Mouse (Mus musculus) adrenal gland, adult 8-10 months (tissue): ENCODE results near the gene Btg1. TPM values are rescaled to one million over a fixed set of nuclear protein-coding genes. Genes with fewer than 3 reads are reported as not detected.

Experiments
- DNase-seq: peaks from one replicate; pipeline ENCODE4 v3.0.0; 2022
- total RNA-seq, 4 experiments: library from RNA; stranded (reverse); gene quantifications; 2 replicates each; pipeline ENCODE4 v1.2.4; 2022

The Btg1 gene
- 100 to 1,000 TPM; 103 to 173 (median 127) TPM for total RNA-seq

- DNase-seq = peak; percentile 100
These were observed at the start of gene Btg1 for GRCm38 (mm10) chr10:96616709-96617116. Gene Btg1, plus strand, starts transcription at chr10:96617006.

DNA sequence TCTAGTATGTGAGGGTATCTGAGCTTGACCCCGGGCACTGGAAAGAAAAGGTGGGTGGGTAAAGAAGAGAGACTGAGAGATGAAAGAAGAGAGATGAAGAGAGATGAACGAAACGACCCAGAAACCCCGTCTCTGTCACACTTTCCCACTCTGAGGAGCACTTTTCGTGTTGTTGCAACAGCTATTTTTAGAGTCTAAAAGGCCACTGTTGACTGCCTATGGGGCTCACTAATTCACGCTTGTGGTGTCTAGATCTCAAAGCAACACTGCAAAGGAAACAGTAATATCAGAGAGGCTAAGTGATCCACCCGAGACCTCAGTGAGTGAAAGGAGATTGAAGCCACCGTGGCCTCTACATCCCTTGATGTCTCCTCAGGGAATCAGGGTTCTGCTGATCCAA, 47.3 kb upstream of the Btg1 start:
- DNase-seq = no peak

DNA sequence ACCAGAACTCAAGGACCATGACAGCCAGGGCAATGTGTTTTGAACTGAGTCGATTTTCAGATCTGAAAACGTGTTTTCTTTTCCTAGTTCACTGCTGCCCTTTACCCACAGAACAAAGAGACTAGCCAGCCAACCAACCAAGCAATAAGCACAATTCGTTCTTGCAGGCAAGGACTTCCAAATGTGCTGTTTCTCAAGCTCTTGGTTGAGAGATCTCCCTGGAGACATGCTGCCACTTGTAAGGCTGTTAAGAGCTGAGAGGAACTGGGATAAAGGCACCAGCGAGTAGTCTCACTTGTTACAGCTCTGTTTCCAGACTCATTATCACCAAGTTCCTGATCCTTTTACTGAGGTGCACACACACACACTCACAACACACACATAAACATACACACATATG, 45.6 kb upstream of the Btg1 start:
- no peak for DNase-seq

DNA sequence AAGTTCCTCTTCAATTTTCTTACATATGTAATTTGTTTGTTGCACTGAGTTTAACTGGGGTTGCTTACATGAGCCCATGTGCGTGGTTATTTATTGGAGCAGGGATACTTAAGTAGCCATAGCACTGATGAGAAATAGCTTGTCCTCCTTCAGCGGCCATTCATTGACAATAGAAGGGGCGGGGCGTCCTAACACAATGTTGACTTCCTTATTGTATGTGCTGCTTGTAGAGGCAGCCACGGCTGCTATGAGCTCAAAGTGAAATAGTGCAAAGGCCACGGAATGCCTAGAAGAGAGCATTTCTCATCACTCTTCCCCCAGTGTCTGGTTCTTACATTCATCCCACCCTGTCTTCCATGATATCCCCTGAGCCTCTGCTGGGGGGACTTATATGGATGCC, 42.0 kb upstream of the Btg1 start:
- DNase-seq = no peak

DNA sequence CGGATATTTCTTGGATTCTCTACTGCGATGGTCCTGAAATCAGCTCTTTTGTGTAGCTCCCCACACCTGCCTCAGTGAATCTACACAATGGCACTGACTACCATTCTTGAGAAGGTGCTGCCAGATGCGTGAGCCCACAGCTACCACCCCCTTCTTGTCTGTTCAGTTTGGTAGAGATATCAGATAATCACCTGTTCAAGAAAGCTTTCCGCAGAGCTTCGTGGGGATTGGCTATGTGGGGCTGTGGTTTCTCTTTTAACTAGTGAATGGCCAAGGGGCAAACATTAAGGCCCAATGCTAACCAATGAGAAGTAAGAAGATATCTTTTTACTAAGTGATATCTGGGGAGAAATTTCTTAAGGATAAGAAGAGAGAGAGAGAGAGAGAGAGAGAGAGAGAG, 41.5 kb upstream of the Btg1 start:
- DNase-seq = no peak

- DNase-seq = no peak
These were observed 37.9 kb upstream of the Btg1 start for GRCm38 (mm10) chr10:96578924-96579323.

GRCm38 (mm10) chr10:96579436-96579835, 37.4 kb upstream of the Btg1 start:
- DNase-seq = no peak

- DNase-seq = no peak
These were observed 36.6 kb upstream of the Btg1 start for GRCm38 (mm10) chr10:96580246-96580645.

GRCm38 (mm10) chr10:96581232-96581631, 35.6 kb upstream of the Btg1 start:
- no peak for DNase-seq

DNA sequence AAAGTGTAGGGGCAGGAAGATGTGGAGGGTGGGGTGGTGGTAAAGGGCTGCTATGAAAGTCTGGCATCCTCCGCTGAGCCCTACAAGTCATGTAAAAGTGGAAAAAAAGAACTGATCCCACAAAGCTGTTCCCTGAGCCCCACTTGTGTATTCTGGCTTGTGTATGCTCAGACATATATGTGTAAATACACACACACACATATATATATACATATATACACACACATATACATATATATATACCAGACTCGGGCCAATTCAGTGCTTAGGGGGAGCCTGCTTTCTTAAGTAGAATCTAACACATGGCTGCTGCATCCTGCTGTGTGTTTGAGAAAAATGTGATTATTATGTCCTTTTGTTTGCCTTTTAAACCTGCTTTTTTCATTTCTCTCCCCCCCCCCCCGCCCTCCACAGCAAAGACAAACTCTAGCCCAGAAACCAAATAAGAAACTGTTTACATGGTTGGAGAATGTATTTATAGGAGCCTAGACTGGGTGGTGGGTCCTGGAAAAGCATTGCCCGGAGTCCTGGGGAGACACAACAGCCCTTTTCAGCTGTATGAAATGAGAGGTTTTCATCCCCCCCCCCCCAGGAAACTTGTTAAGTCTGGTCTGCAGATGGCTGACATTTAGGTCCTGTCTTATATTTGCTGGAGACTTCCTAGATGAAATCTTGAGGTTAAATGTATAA, 30.5 kb upstream of the Btg1 start:
- no peak for DNase-seq

DNA sequence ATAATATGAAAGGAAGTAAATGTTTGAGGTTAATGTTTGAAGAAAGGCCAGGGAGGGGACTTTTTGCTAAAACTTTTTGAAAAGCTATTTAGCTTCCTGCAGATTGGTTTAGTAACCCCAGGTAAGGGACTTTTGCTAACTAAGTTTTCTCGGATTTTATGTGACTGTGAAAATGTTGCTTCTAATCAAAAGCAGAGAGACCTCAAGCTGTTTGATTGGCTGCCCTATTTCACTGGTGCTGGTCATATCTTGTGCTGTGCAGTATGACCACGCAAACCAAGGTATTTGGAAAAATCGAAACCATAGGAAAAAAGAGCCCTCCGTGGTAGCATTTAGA, 30.0 kb upstream of the Btg1 start:
- no peak for DNase-seq

DNA sequence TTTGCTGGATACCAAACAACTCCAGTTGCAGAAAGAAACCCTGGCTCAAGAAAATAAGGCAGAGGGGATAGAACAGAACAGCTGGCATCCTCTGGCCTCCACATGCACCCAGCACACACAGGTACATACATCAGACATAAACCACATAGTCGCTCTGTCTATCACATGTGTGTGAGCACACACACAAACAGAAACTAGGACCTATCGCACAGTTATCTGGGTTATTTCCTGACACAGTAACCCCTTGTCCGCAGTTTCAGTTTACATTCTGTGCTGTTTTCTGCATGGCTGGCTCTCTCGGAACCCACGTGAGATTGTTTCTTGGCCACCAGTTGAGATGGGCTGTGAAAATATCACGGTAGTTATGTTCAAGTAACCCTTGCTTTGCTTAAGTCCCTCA, 28.6 kb upstream of the Btg1 start:
- no peak for DNase-seq

GRCm38 (mm10) chr10:96589781-96590180, 27.0 kb upstream of the Btg1 start:
- DNase-seq = no peak

DNA sequence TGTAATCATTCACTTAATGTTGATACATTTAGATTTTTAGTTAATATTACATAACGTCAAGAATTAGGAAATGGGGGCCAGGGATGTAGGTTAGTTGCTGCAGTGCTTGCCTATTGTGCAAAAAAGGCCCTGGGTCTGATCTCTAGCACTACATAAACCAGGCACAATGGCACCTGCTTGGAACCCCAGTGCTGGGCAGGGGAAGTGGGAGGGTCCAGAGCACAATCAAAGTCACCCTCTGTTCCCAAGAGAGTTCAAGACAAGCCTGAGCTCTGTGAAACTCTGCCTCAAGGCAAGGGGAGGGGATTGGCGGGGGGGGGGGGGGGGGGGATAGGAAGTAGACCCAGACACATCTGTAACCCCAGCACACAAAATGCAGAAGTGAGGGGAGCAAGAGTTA, 24.7 kb upstream of the Btg1 start:
- no peak for DNase-seq

DNA sequence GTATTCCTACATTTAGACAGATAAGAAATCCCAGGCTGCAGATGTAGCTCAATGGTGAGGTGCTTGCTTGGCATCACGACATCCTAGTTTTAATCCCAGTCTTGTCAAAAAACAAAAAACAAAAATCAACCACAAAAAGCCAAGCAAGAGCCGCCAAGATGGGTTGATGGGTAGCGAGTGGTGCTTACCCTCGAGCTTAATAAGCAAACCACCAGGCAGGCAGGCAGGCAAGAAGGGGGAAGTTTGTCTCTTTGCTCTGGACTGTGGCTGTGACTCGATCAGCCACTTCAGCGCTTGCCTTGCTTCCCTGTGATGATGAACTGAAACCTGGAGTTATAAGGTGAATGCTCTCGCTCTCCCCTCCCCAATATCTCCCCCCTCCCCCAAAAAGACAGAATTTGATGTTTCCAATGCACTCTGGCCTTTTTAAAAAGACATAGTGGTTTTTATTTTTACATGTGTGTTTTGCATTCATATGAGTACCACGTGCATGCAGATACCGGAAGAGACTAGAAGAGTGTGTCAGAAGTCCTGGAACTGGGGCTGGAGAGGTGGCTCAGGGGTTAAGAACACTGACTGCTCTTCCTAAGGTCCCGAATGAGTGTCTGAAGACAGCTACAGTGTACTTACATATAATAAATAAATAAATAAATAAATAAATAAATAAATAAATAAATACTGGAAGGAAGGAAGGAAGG, 21.2 kb upstream of the Btg1 start:
- no peak for DNase-seq

DNA sequence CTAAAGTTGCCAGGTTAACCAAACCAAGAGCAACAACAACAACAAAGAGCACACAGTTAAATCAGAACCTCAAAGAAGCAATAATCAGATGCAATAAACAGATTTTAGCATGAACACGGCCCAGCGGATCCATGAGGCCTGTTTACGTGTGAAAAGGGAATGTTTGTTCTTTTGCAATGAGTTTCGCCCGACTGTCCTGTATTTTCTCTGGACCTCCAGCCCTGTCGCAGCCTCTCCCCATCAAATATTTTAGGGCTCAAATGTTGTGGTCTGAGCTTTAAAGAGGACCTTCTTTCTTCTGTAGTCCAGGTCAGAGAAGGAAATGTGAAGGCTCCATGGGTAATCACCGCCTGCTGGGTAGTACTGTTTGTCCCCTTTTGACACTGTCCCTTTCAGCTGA, 20.4 kb upstream of the Btg1 start:
- DNase-seq = no peak

DNA sequence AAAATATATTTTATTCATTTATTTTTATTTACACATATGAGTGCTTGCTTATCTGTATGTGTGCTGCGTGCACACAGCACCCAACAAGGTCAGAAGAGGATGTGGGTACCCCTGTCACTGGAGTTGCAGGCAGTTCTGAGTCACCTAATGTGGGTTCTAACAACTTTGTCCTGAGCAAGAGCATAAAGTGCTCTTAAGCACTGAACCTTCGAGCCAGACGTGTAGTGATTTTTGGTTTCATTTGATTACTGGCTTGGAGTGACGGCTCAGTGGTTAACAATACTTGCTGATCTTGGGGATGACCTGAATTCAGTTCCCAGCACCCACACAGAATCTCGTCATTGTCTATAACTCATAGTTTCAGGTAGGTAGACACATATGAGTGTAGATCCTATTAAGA, 17.2 kb upstream of the Btg1 start:
- no peak for DNase-seq

GRCm38 (mm10) chr10:96601670-96602069, 15.1 kb upstream of the Btg1 start:
- DNase-seq = no peak

GRCm38 (mm10) chr10:96602339-96602738, 14.5 kb upstream of the Btg1 start:
- DNase-seq = no peak

DNA sequence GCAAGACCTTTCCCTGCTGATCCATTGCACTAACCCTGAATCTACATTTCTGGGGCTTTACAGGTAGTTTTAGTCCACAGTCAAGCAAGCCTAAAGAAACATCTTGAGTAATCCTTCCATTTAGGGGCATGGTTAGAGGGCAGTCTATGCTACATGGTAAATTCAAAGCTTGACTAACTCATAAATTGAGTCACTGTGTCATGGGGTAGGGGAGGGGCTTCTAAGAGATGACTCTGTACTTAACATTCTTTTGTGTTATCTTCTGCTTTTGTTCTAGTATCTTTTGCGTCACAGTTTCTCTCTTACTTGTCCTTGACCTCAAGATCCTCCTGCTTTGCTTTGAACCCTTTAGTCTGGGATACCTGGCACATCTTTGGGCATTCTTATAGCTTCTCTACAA, 11.6 kb upstream of the Btg1 start:
- no peak for DNase-seq

GRCm38 (mm10) chr10:96605856-96606255, 10.9 kb upstream of the Btg1 start:
- no peak for DNase-seq

- DNase-seq = no peak
These were observed 9.1 kb upstream of the Btg1 start for GRCm38 (mm10) chr10:96607617-96608185.

DNA sequence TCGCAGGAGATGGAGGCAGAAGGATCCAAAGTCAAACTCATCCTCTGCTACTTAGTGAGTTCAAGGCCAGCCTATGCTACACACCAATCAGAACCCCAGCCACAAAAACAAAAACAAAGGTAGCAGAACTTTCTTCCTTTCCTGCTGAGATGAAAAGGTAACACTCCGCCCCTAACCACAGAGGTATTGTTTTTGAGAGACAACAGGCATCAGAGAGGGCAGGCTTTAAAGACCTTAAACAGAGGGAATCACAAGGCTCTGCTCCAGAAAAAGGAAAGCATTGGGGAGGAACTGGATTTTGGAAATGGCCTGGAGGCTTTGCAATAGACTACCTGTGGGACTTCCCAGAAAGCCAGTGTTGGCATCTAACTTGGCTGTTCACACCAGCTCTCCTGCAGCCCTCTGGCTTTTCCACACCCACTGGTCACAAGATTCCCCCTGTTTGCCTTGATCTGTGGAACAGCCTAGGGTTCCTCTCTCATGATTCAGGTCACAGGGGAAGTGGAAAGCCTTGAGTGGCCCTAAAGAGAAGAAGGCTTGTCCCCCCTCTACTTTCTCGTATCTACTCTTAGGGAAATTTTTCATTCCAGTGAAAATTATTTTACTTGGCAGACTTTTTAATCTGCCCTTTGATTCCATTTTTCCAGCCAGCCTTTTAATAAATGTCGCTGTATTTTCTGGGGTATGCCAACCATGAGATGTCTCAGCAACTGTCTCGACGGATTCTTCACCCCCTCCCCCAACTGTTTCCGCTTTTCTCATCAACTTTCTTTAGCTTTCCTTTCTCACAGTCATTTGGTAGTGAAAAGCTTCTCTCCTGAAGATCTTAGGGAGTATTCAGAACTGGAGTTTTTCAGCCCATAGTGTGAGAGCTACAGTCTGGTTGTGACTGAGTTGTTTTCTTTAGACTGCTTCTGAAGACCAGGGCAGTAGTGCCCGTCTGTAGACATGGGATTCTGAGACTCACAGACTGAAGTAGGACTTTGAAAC, 7.2 kb upstream of the Btg1 start:
- DNase-seq = no peak
